Mouse (Mus musculus): ENCODE data around the gene Btla. TPM values are rescaled to one million over a fixed set of nuclear protein-coding genes. Genes with fewer than 3 reads are reported as not detected.

Gene Btla
- polyA plus RNA-seq (2015; fragmentation: Nextera tagmentation; extraction: Ambion mirVana) = 0.13 and 0.19 TPM in 2 replicates

DNA sequence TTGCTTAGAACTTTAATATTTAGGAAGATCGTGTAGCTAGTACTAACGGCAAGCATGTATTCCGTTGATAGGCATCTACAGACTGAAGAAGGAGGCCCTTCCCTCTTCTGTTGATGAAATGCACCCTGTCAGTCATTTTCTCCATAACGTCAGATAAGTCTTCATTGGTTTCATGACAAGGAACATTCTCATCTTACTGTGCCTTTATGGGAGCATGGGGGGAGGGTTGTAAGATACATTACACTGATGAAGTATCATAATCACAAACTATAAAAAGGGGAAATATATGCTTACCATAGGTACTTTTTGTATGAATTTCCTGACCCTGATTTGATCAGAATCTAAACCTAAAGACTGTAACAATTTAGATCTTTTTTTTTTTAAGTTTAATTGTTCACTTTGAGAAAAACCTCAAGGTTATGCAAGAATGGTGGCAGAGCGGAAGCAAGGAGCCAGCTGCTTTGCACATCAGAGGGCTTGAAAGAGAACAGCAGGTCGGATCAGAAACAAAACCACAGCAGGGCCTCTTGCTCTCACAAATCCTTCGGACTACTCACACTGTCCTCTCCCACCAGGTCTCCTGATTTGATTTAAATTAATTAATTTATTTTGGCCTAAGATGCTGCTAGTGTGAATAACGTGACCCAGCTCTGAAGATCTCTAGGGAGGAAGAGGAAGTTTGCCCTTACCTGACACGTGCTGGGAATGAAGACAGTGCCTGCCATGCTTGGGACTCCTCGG is at the start of gene Btla:
Gene Btla, plus strand, starts transcription at position 668 of the 741 bp plus-strand sequence.
- Histone ChIP-seq H3K27ac (ENCODE audit: low read length) (no peak within 1 kb of the TSS), H3K27me3 (replicated peaks; ENCODE audit: insufficient read depth, low read length) (no peaks in the 10 kb centered on the region), H3K9me3 (ENCODE audit: low read length) (no peaks in the 10 kb centered on the region), H3K36me3 (ENCODE audit: insufficient read depth, low read length) (no peaks in the 10 kb centered on the region), H3K4me1 (ENCODE audit: insufficient read depth, low read depth, low read length) (no peaks in the 10 kb centered on the region), H3K4me3 (ENCODE audit: low read depth, low read length) (no peak within 1 kb of the TSS), H3K4me2 (replicated peaks; ENCODE audit: low read depth, low read length) (no peak within 1 kb of the TSS), H3K9ac (replicated peaks; ENCODE audit: low read depth) (no peak within 1 kb of the TSS)
- 54% methylated on average over 10 of the region's 10 CpGs for WGBS
- no peak for TF ChIP-seq CTCF (IDR thresholded peaks at IDR 0.05)
- TF ChIP-seq EP300 (IDR thresholded peaks at IDR 0.05) = no peak
- ATAC-seq (no peak), DNase-seq (ENCODE audit: low spot score) (no peak)

DNA sequence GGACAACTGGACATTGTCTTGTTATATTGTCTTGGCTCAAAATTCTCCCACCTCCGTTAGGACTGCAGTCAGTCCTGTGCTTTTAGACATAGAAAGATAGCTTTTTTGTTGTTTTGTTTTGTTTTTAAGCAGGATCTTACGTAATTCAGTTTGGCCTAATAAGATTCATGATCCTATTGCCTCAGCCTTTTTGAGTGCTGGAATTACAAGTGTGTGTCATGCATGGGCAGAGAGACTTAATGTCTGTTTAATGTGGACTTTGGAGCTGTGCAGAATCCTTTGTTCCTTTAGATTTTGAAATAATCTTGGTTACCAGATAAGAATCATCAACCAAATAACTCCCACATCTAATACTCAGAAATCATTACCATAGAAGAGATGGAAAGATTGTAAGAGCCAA is 45.6 kb upstream of the Btla start:
- no peak overlapping the region for H3K27ac ChIP-seq (ENCODE audit: low read length)
- H3K9ac ChIP-seq (replicated peaks; ENCODE audit: low read depth) = no peak overlapping the region
- DNase-seq (ENCODE audit: low spot score) (peak; percentile 71), ATAC-seq (0 out of 2 replicates have a peak, but pooled peaks have one; percentile 33)
- H3K4me2 ChIP-seq (replicated peaks; ENCODE audit: low read depth, low read length) = no peak overlapping the region
- 71% methylated on average over 2 of the region's 2 CpGs for WGBS
- TF ChIP-seq EP300 (IDR thresholded peaks at IDR 0.05) = no peak
- TF ChIP-seq CTCF (IDR thresholded peaks at IDR 0.05) = no peak
- H3K4me3 ChIP-seq (ENCODE audit: low read depth, low read length) = no peak overlapping the region
- no peaks in the 10 kb centered on the region for H3K27me3 ChIP-seq (replicated peaks; ENCODE audit: insufficient read depth, low read length)
- no peaks in the 10 kb centered on the region for H3K4me1 ChIP-seq (ENCODE audit: insufficient read depth, low read depth, low read length)
- peaks cover 5% of the 10 kb centered on the region for H3K36me3 ChIP-seq (ENCODE audit: insufficient read depth, low read length)
- no peaks in the 10 kb centered on the region for H3K9me3 ChIP-seq (ENCODE audit: low read length)

DNA sequence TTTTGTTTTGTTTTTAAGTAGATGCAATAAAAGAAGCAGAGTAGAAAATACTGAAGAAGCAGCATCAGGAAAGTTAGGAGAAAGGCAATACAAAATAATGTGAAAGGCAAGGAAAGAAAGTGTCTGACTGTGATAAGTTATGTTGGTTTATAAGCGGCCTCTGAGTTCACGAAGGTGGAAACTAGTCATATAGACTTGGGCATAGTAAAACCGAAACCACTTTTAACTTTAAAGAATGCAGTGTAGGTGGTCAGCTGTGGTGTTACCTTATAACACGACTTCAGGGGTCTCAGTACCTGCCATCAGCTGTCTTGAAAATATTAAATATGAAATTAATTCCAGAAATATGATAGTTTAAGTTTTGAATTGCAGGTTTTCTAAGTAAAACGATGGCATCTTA is 42.3 kb upstream of the Btla start:
- H3K9me3 ChIP-seq (ENCODE audit: low read length) = no peaks in the 10 kb centered on the region
- H3K27ac ChIP-seq (ENCODE audit: low read length) = no peak overlapping the region
- TF ChIP-seq CTCF (IDR thresholded peaks at IDR 0.05) (no peak), EP300 (IDR thresholded peaks at IDR 0.05) (no peak)
- DNase-seq (ENCODE audit: low spot score) (no peak), ATAC-seq (no peak)
- H3K4me1 ChIP-seq (ENCODE audit: insufficient read depth, low read depth, low read length) = no peaks in the 10 kb centered on the region
- H3K4me3 ChIP-seq (ENCODE audit: low read depth, low read length) = no peak overlapping the region
- no peaks in the 10 kb centered on the region for H3K27me3 ChIP-seq (replicated peaks; ENCODE audit: insufficient read depth, low read length)
- peaks cover 12% of the 10 kb centered on the region for H3K36me3 ChIP-seq (ENCODE audit: insufficient read depth, low read length)
- 84% methylated on average over 5 of the region's 5 CpGs for WGBS
- no peak overlapping the region for H3K4me2 ChIP-seq (replicated peaks; ENCODE audit: low read depth, low read length)
- no peak overlapping the region for H3K9ac ChIP-seq (replicated peaks; ENCODE audit: low read depth)

DNA sequence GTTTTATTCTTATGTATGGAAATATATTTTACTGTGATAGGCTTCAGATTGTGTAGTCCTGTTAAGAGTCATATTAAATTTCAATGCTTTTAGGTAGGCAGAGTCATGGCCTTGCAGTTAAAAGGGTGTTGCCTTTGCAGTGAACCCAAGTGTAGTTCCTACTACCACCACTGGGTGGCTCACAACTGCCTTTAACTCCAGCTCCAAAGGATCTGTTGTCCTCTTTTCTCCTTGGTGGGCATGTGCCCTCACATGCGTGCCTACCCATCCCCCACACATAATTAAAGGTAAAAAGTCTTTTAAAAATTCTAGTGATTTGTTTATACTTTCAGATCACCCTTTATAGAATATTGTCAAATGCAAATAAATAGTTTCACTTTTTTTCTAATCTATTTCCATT is 31.5 kb upstream of the Btla start:
- Histone ChIP-seq H3K4me3 (ENCODE audit: low read depth, low read length) (no peak overlapping the region), H3K9ac (replicated peaks; ENCODE audit: low read depth) (no peak overlapping the region), H3K27me3 (replicated peaks; ENCODE audit: insufficient read depth, low read length) (no peaks in the 10 kb centered on the region), H3K36me3 (ENCODE audit: insufficient read depth, low read length) (peaks cover 5% of the 10 kb centered on the region; the same call in 1 of the 2 replicates), H3K4me1 (ENCODE audit: insufficient read depth, low read depth, low read length) (no peaks in the 10 kb centered on the region), H3K27ac (ENCODE audit: low read length) (no peak overlapping the region), H3K4me2 (replicated peaks; ENCODE audit: low read depth, low read length) (no peak overlapping the region), H3K9me3 (ENCODE audit: low read length) (no peaks in the 10 kb centered on the region)
- DNase-seq (ENCODE audit: low spot score) = peak; percentile 81
- ATAC-seq = peak; percentile 35; the same call in 1 of the 2 replicates
- no peak for TF ChIP-seq EP300 (IDR thresholded peaks at IDR 0.05)
- TF ChIP-seq CTCF (IDR thresholded peaks at IDR 0.05) = peak; percentile 94
- WGBS = 0% methylated on average over 1 of the region's 1 CpGs

DNA sequence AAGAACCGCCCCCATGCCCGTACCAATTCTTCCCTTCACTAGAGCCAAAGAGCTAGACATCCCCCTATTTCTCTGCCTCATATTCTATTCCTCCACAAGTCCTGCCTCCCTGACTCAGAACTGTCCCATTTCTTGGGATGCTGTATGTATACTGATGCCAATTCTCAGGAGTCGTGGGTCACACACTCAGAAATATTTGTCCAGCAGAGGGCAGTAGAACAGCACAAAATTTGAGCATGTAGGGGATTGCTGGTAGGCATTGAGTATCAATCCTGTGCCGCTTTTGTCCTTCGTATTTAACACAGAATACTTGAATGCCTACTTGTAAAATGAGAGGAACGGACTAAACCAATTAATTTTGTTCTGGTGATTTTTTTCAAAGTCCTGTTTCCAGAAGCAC is 27.3 kb upstream of the Btla start:
- 27% methylated on average over 6 of the region's 6 CpGs for WGBS
- TF ChIP-seq CTCF (IDR thresholded peaks at IDR 0.05) (peak; percentile 91), EP300 (IDR thresholded peaks at IDR 0.05) (no peak)
- H3K4me2 ChIP-seq (replicated peaks; ENCODE audit: low read depth, low read length) = no peak overlapping the region
- no peaks in the 10 kb centered on the region for H3K4me1 ChIP-seq (ENCODE audit: insufficient read depth, low read depth, low read length)
- ATAC-seq = peak; percentile 56; the same call in 1 of the 2 replicates
- peak; percentile 84 for DNase-seq (ENCODE audit: low spot score)
- no peaks in the 10 kb centered on the region for H3K27me3 ChIP-seq (replicated peaks; ENCODE audit: insufficient read depth, low read length)
- H3K27ac ChIP-seq (ENCODE audit: low read length) = no peak overlapping the region
- no peaks in the 10 kb centered on the region for H3K36me3 ChIP-seq (ENCODE audit: insufficient read depth, low read length)
- H3K9ac ChIP-seq (replicated peaks; ENCODE audit: low read depth) = no peak overlapping the region
- H3K4me3 ChIP-seq (ENCODE audit: low read depth, low read length) = no peak overlapping the region
- no peaks in the 10 kb centered on the region for H3K9me3 ChIP-seq (ENCODE audit: low read length)

DNA sequence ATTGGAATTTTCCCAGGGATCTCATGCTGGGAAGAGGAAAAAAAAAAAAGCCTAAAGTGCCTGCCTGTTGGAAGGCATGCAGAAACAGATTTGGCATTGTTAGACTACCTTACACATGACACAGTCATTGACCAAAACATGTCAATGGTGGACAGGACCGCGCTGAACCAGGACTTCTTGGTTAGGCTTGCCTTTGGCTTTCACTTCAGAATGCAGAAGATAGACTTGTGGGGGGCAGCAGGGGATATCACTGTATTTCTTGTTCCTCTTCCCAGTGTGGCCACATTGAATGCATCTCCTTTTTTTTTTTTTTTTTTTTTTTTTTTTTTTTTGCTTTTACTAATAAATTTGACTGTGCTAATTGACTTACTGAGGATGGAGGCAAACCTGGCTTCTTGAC is 22.7 kb upstream of the Btla start:
- no peak overlapping the region for H3K4me3 ChIP-seq (ENCODE audit: low read depth, low read length)

More for the DNA sequence above, 22.7 kb upstream of the Btla start:
- TF ChIP-seq EP300 (IDR thresholded peaks at IDR 0.05) (no peak), CTCF (IDR thresholded peaks at IDR 0.05) (no peak)
- Histone ChIP-seq H3K4me1 (ENCODE audit: insufficient read depth, low read depth, low read length) (no peaks in the 10 kb centered on the region), H3K36me3 (ENCODE audit: insufficient read depth, low read length) (no peaks in the 10 kb centered on the region), H3K9me3 (ENCODE audit: low read length) (no peaks in the 10 kb centered on the region), H3K27me3 (replicated peaks; ENCODE audit: insufficient read depth, low read length) (no peaks in the 10 kb centered on the region), H3K9ac (replicated peaks; ENCODE audit: low read depth) (no peak overlapping the region), H3K27ac (ENCODE audit: low read length) (no peak overlapping the region), H3K4me2 (replicated peaks; ENCODE audit: low read depth, low read length) (no peak overlapping the region)
- ATAC-seq (no peak), DNase-seq (ENCODE audit: low spot score) (no peak)
- 92% methylated on average over 2 of the region's 2 CpGs for WGBS
